Mouse (Mus musculus) midbrain, embryonic 13.5 days (tissue): ENCODE results near the gene Atf1. TPM values are rescaled to one million over a fixed set of nuclear protein-coding genes. Genes with fewer than 3 reads are reported as not detected.
"Not testable (repeated sequence)": the region's sequence is repeated elsewhere in the genome, so short reads cannot be mapped to it uniquely, and the experiment has no call there.

ENCODE experiments used
- ATAC-seq: fragments of 200-750 bp; cut with Nextera tagmentation; 2 replicates; pipeline ENCODE4 v1.8.0; 2017; ENCODE audit warnings: mild to moderate bottlenecking, moderate TSS enrichment, moderate library complexity
- H3K27ac ChIP-seq: fragments of 300-500 bp; sonication (generic); 2 replicates; pipeline ENCODE4 v1.5.1; 2015; ENCODE audit warnings: inconsistent platforms, mild to moderate bottlenecking, moderate library complexity
- H3K27me3 ChIP-seq: fragments of 300-500 bp; sonication (generic); 2 replicates; pipeline ENCODE4 v1.6.1; 2015; ENCODE audit warnings: mild to moderate bottlenecking, inconsistent platforms
- H3K36me3 ChIP-seq: fragments of 300-500 bp; sonication (generic); 2 replicates; pipeline ENCODE4 v1.6.1; 2015; ENCODE audit warnings: mild to moderate bottlenecking, inconsistent platforms
- H3K4me1 ChIP-seq: fragments of 300-500 bp; sonication (generic); replicated peaks from 2 replicates; pipeline ENCODE4 v1.6.1; 2015; ENCODE audit warnings: inconsistent platforms
- H3K4me2 ChIP-seq: fragments of 300-500 bp; sonication (generic); replicated peaks from 2 replicates; pipeline ENCODE4 v1.6.1; 2015; ENCODE audit warnings: moderate library complexity, mild to moderate bottlenecking, inconsistent platforms
- H3K4me3 ChIP-seq: fragments of 300-500 bp; sonication (generic); replicated peaks from 2 replicates; pipeline ENCODE4 v1.5.1; 2015; ENCODE audit warnings: mild to moderate bottlenecking, inconsistent platforms
- H3K9ac ChIP-seq: fragments of 300-500 bp; sonication (generic); replicated peaks from 2 replicates; pipeline ENCODE4 v1.6.1; 2015; ENCODE audit warnings: mild to moderate bottlenecking, inconsistent platforms
- H3K9me3 ChIP-seq: fragments of 300-500 bp; sonication (generic); 2 replicates; pipeline ENCODE4 v1.6.1; 2016; ENCODE audit warnings: mild to moderate bottlenecking, inconsistent platforms
- WGBS: fragments of 180-500 bp; shearing (Covaris S2); methylation state at CpG from one replicate; pipeline ENCODE4 v1.1.7; 2015; 5-methylcytosine and 5-hydroxymethylcytosine counted together
- polyA plus RNA-seq: library from polyadenylated mRNA; unstranded; fragments of >200 nt; fragmentation: Nextera tagmentation; extraction: Ambion mirVana; gene quantifications from 2 replicates; pipeline ENCODE4 v1.2.1, GENCODE M21; 2015

Gene Atf1
- polyA plus RNA-seq, 1 experiment from 2014 or later, result 19.9 TPM

GRCm38 (mm10) chr15:100301556-100301955 lies 73.9 kb downstream of the Atf1 start:
- no peak for ATAC-seq
- Histone ChIP-seq H3K27ac (no peak overlapping the region), H3K36me3 (no peaks in the 10 kb centered on the region), H3K27me3 (no peaks in the 10 kb centered on the region), H3K4me2 (no peak overlapping the region), H3K9me3 (no peaks in the 10 kb centered on the region), H3K4me3 (no peak overlapping the region), H3K4me1 (peaks cover 14% of the 10 kb centered on the region), H3K9ac (no peak overlapping the region)
- 55% methylated on average over 15 of the region's 15 CpGs for WGBS

- Histone ChIP-seq H3K27me3 (no peaks in the 10 kb centered on the region), H3K36me3 (no peaks in the 10 kb centered on the region), H3K4me1 (peaks cover 17% of the 10 kb centered on the region), H3K4me3 (peak overlapping the region; percentile 57), H3K9ac (no peak overlapping the region), H3K4me2 (peak overlapping the region; percentile 71), H3K9me3 (no peaks in the 10 kb centered on the region), H3K27ac (peak overlapping the region; percentile 91)
- 52% methylated on average over 8 of the region's 8 CpGs for WGBS
- no peak for ATAC-seq
Measured at GRCm38 (mm10) chr15:100303428-100304018, 75.9 kb downstream of the Atf1 start.

- WGBS, result 3% methylated on average over 22 of the region's 30 CpGs
- H3K27me3 ChIP-seq, result no peaks in the 10 kb centered on the region
Measured at GRCm38 (mm10) chr15:100304019-100304991, 76.7 kb downstream of the Atf1 start, which contains the start of gene Mettl7a1. Mettl7a1 (plus strand) TSS chr15:100304140.

GRCm38 (mm10) chr15:100306201-100306600 lies 78.6 kb downstream of the Atf1 start:
- WGBS, result 78% methylated on average over 2 of the region's 2 CpGs
- H3K4me3 ChIP-seq, result no peak overlapping the region
- no peaks in the 10 kb centered on the region for H3K36me3 ChIP-seq
- ATAC-seq, result no peak
- H3K9ac ChIP-seq, result no peak overlapping the region
- no peaks in the 10 kb centered on the region for H3K27me3 ChIP-seq
- peaks cover 17% of the 10 kb centered on the region for H3K4me1 ChIP-seq
- no peaks in the 10 kb centered on the region for H3K9me3 ChIP-seq
- H3K27ac ChIP-seq, result no peak overlapping the region
- no peak overlapping the region for H3K4me2 ChIP-seq

More at GRCm38 (mm10) chr15:100304019-100304991, 76.7 kb downstream of the Atf1 start, which contains the start of gene Mettl7a1:
- peaks cover 17% of the 10 kb centered on the region for H3K4me1 ChIP-seq
- peak within 1 kb of the TSS; percentile 71 for H3K4me2 ChIP-seq
- peak within 1 kb of the TSS; percentile 57 for H3K4me3 ChIP-seq
- no peaks in the 10 kb centered on the region for H3K36me3 ChIP-seq
- ATAC-seq, result peak; percentile 90
- H3K27ac ChIP-seq, result peak within 1 kb of the TSS; percentile 91
- no peaks in the 10 kb centered on the region for H3K9me3 ChIP-seq
- H3K9ac ChIP-seq, result peak within 1 kb of the TSS; percentile 77

GRCm38 (mm10) chr15:100307438-100308096 lies 79.9 kb downstream of the Atf1 start:
- H3K4me1 ChIP-seq, result peaks cover 17% of the 10 kb centered on the region
- not testable (repeated sequence) for H3K4me2 ChIP-seq, H3K9me3 ChIP-seq, H3K27me3 ChIP-seq, H3K27ac ChIP-seq, H3K4me3 ChIP-seq, H3K36me3 ChIP-seq, H3K9ac ChIP-seq
- 0 out of 2 replicates have a peak, but pooled peaks have one; percentile 55 for ATAC-seq
- 54% methylated on average over 11 of the region's 11 CpGs for WGBS

Other genes starting within 250 kb of the Atf1 start
- gene Dip2b, start 189.2 kb upstream of the Atf1 start, polyA plus RNA-seq, result 21.4 and 24.1 TPM in 2 replicates
- gene Tmprss12, start 53.0 kb downstream of the Atf1 start, polyA plus RNA-seq, result not detected in 2 replicates
- gene Mettl7a1, start 76.3 kb downstream of the Atf1 start, polyA plus RNA-seq, result 4.5 and 4.6 TPM in 2 replicates
- gene Mettl7a3, start 107.1 kb downstream of the Atf1 start, polyA plus RNA-seq, result not detected in 2 replicates
- gene Methig1, start 125.3 kb downstream of the Atf1 start, polyA plus RNA-seq, result not detected in 2 replicates
- not detected in 2 replicates for gene Mettl7a2, start 125.4 kb downstream of the Atf1 start, polyA plus RNA-seq
- not detected in 2 replicates for gene Higd1c, start 136.7 kb downstream of the Atf1 start, polyA plus RNA-seq
- gene Gm5475, start 194.3 kb downstream of the Atf1 start, polyA plus RNA-seq, result 0.08 and 0.11 TPM in 2 replicates
- gene Slc11a2, start 197.3 kb downstream of the Atf1 start, polyA plus RNA-seq, result 21.5 TPM in 2 replicates
- 55.1 and 55.2 TPM in 2 replicates for gene Letmd1, start 241.2 kb downstream of the Atf1 start, polyA plus RNA-seq